Mouse (Mus musculus) subcutaneous adipose tissue, adult 2 months (tissue): ENCODE measurements around the gene 2310030G06Rik. TPM values are rescaled to one million over a fixed set of nuclear protein-coding genes. Genes with fewer than 3 reads are reported as not detected.

Experiments used
- polyA plus RNA-seq: library from polyadenylated mRNA; depleted of rRNA; stranded (reverse); fragments of >200 nt; gene quantifications from 2 replicates; pipeline ENCODE4 v1.2.3, GENCODE M21; 2012; ENCODE audit warnings: low replicate concordance; rRNA removed

2310030G06Rik gene
- polyA plus RNA-seq = 1.7 and 5.9 TPM in 2 replicates

GRCm38 (mm10) chr9:50746214-50746677 lies at the start of gene 2310030G06Rik:
2310030G06Rik (minus strand) TSS chr9:50746536.

GRCm38 (mm10) chr9:50774991-50775612 lies 28.8 kb upstream of the 2310030G06Rik start, which contains the start of the genes Alg9 and 1110032A03Rik:
Alg9 (plus strand) TSS chr9:50775019.
1110032A03Rik (minus strand) TSS chr9:50775520.

GRCm38 (mm10) chr9:50768107-50769002 lies 22.0 kb upstream of the 2310030G06Rik start, which contains the start of gene Fdxacb1:
Fdxacb1 (plus strand) TSS chr9:50768236.

GRCm38 (mm10) chr9:50752054-50752602 lies 5.8 kb upstream of the 2310030G06Rik start, which contains the start of gene Hspb2:
Hspb2 (minus strand) TSS chr9:50752354.

GRCm38 (mm10) chr9:50751323-50751722 lies 5.0 kb upstream of the 2310030G06Rik start, which contains the start of gene Cryab:
Cryab (plus strand) TSS chr9:50751325.

GRCm38 (mm10) chr9:50738914-50739870 lies 7.1 kb downstream of the 2310030G06Rik start, which contains the start of gene Dixdc1:
Dixdc1 (minus strand) TSS chr9:50739517.

Other genes starting within 250 kb of the 2310030G06Rik start
- gene Pts, start 217.8 kb downstream of the 2310030G06Rik start, polyA plus RNA-seq = 40.9 and 51.6 TPM in 2 replicates
- 4.6 TPM in 2 replicates for gene Il18, start 191.7 kb downstream of the 2310030G06Rik start, polyA plus RNA-seq
- 0.36 and 1.1 TPM in 2 replicates for gene Bco2, start 191.4 kb downstream of the 2310030G06Rik start, polyA plus RNA-seq
- not detected in 2 replicates for gene Tex12, start 185.2 kb downstream of the 2310030G06Rik start, polyA plus RNA-seq
- 236 and 403 TPM in 2 replicates for gene Sdhd, start 142.7 kb downstream of the 2310030G06Rik start, polyA plus RNA-seq
- 196 and 264 TPM in 2 replicates for gene Timm8b, start 142.6 kb downstream of the 2310030G06Rik start, polyA plus RNA-seq
- 1.5 and 1.8 TPM in 2 replicates for gene Pih1d2, start 129.2 kb downstream of the 2310030G06Rik start, polyA plus RNA-seq
- 4.9 and 8.5 TPM in 2 replicates for gene Nkapd1, start 129.1 kb downstream of the 2310030G06Rik start, polyA plus RNA-seq
- 75.0 and 100 TPM in 2 replicates for gene Dlat, start 86.8 kb downstream of the 2310030G06Rik start, polyA plus RNA-seq
- 3.5 and 9.6 TPM in 2 replicates for gene Dixdc1, start 7.0 kb downstream of the 2310030G06Rik start, polyA plus RNA-seq
- 144 and 503 TPM in 2 replicates for gene Cryab, start 4.8 kb upstream of the 2310030G06Rik start, polyA plus RNA-seq
- gene Hspb2, start 5.8 kb upstream of the 2310030G06Rik start, polyA plus RNA-seq = 24.6 and 27.1 TPM in 2 replicates
- 4.9 and 6.3 TPM in 2 replicates for gene Fdxacb1, start 21.7 kb upstream of the 2310030G06Rik start, polyA plus RNA-seq
- gene Alg9, start 28.5 kb upstream of the 2310030G06Rik start, polyA plus RNA-seq = 38.9 and 56.4 TPM in 2 replicates
- 70.3 and 191 TPM in 2 replicates for gene 1110032A03Rik, start 29.0 kb upstream of the 2310030G06Rik start, polyA plus RNA-seq
- gene Ppp2r1b, start 98.8 kb upstream of the 2310030G06Rik start, polyA plus RNA-seq = 41.3 and 58.5 TPM in 2 replicates